Mouse (Mus musculus): ENCODE data around the gene Ifrd2. TPM values are rescaled to one million over a fixed set of nuclear protein-coding genes. Genes with fewer than 3 reads are reported as not detected.

Ifrd2 gene
- 10 to 100 TPM; 33.5 to 42.7 TPM for total RNA-seq (2021)
- long read RNA-seq, experiment 1, transcript Ifrd2-201 (12 exons, 2,056 nt), result major isoform, 48 of 58 reads
- long read RNA-seq, experiment 1, partial matches to known transcripts, result 7 of 58 reads
- long read RNA-seq, experiment 1, other reads (novel, unspliced or antisense), result 2 of 58 reads
- long read RNA-seq, experiment 2, transcript Ifrd2-201 (12 exons, 2,056 nt), result major isoform, 60 of 69 reads
- long read RNA-seq, experiment 2, partial matches to known transcripts, result 4 of 69 reads
- long read RNA-seq, experiment 2, other reads (novel, unspliced or antisense), result 4 of 69 reads

DNA sequence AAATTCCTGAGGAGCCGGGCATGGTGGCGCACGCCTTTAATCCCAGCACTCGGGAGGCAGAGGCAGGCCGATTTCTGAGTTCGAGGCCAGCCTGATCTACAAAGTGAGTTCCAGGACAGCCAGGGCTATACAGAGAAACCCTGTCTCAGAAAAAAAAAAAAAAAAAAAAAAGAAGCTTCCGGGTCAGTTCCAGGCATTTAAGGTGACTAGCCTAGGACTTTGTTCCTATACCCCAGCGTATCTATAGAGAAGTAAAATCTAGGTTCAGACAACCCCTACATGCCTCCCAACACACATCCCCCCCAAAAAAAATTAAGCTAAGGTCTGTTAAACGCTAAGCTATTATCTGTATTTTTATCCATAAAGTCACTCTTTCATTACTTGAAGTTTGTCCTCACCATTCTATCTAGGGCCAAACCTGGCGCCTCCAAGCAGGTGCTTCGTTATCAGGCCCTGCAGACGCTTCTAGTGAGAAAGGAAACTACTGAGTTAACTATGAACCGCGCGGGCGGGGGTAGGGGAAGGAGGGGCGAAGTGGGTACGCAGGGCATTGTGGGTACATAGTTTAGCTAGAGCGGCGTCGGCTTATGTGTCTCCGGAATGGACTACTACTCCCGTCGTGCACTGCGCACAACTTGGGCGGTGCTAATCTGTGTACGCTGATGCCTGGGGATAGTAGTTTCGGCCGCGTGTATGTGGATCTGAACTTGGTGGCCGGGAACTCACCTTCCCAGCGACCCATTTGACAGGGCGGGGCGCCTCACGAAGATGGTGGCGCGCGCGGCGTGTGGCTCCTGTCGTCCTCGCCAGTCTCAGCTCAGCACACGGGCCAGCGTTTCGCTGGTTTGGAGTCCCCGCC is at the start of gene Ifrd2:
Gene Ifrd2 (plus strand): TSS at position 669 of the 859 bp plus-strand sequence.
- intact Hi-C loops (cut with DNase I; ENCODE audit: low total_unique reads), result no loop called here
- peak; percentile 97 for DNase-seq

DNA sequence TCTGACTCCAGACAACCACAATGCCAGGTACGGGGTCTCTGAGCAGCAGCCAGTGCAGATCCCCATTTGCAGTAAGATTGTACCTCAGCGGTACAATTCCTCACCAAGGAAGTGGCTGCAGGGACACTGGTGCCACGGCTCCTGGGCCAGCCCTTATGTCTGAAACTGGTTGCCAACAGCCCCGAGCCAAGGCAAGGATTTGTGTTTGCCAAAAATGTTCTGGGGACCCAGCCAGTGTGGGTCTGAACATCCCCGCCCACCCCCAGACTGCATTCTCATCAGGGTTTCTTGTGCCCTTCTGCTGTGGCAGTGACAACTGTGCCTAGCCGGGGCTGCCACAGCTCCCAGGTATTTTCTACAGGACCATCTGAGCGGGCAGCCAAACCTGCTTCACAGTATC is 49.2 kb upstream of the Ifrd2 start:
- intact Hi-C loops (cut with DNase I; ENCODE audit: low total_unique reads), result no loop called here
- no peak for DNase-seq

DNA sequence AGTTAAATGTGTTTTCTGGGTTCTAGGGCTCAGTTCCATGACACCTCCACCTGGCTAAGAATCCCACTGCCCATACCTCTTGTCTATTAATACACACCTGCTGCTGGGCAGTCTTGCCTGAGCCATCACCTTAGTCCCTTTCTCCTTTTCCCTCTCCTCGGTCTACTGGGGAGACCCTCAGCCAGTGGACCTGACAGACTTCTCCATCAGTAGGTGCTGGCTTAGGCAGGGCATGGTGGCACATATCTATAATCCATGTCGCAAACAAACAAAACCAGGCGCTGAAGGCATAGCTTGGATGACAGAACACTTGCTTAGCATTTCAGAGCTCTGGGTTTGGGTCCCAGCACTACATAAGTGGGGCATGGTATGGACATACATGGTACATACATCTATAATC is 48.7 kb upstream of the Ifrd2 start:
- intact Hi-C loops (cut with DNase I; ENCODE audit: low total_unique reads), result no loop called here
- no peak for DNase-seq

DNA sequence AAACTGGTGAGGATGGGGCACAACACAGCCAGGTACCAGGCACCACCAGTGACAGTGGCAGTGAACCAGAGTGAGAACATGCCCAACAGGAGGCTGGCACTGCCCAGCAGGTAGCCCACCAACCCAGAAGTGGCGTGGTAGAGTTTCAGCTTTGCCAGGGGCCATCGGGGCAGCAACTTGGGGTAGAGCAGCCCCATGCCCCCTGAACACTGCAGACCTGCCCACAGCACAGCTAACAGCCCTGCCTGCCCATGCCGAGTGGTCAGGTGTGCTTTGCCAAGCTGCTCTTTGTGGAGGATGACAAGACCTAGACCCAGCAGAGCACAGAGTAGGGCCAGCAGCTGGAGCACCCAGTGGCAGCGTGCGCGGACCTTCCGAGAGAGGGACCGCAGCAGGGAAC is 47.5 kb upstream of the Ifrd2 start:
- intact Hi-C loops (cut with DNase I; ENCODE audit: low total_unique reads), result no loop called here
- no peak for DNase-seq

GRCm38 (mm10) chr9:107540420-107540819 is 47.0 kb upstream of the Ifrd2 start:
- intact Hi-C loops (cut with DNase I; ENCODE audit: low total_unique reads), result no loop called here
- DNase-seq, result no peak

DNA sequence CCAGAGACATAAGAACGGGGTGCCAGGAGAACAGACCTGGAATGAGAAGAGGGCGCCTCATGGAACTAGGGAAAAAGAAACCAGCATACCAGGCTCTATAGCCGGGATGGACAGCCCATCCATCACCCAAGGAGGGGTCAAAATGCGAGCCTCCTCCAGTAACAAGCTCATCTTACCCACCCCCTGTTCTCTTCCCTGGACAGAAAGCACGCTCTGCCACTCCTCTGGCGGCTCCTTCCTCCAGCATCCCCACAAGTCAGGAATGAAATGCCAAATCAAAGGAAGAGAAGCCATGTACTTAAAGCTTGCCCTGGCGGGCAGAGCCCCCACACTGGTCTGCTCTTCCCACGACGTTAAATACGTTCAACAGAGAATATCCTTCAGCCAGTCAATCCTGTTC is 46.4 kb upstream of the Ifrd2 start:
- intact Hi-C loops (cut with DNase I; ENCODE audit: low total_unique reads), result no loop called here
- no peak for DNase-seq

DNA sequence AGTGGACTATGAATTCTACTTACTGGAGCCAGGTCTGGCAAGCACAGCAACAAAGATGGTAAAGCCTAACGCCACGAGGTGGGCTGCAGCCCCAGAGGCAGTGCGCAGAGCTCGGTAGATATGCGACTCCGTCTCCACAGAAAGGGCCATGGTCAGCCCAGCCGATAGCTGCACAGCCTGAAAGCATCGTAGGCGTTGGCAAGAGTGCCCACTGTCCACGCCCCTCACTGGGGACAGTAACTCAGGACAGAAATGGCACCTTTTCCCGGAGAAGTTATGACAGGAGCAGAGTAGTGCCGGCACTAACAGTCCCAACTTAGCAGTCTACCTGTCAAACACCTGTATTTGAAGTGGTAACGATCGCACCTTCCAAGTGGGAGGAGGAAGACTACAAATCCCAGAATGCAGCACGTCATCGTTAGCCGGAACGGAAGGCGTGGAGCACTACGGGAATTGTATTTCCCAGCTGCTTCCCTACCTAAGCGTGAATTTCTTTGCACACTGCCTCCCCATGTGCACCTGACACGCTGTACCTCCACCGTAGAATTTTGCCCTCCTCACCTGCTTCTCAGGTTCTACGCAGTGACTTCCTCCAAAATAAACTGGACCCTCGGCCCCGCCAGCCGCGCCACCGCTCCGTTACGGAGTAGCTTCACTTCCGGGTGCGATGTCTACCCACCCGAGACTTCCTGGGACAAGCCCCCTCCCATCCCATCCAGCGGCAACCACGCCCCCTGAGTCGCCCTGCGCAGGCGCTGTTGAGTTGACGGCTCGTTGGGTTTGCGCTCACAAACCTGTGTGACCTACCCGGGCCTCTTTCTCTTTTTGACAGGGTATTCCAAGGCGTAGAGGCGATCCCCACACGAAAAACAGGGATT is 45.7 kb upstream of the Ifrd2 start, which contains the start of the genes Cyb561d2 and Nprl2:
Gene Cyb561d2 (minus strand): TSS at position 720 of the 878 bp plus-strand sequence.
Gene Nprl2 (plus strand): TSS at position 753 of the 878 bp plus-strand sequence.
- DNase-seq, result peak; percentile 93
- intact Hi-C loops (cut with DNase I; ENCODE audit: low total_unique reads), result no loop called here

DNA sequence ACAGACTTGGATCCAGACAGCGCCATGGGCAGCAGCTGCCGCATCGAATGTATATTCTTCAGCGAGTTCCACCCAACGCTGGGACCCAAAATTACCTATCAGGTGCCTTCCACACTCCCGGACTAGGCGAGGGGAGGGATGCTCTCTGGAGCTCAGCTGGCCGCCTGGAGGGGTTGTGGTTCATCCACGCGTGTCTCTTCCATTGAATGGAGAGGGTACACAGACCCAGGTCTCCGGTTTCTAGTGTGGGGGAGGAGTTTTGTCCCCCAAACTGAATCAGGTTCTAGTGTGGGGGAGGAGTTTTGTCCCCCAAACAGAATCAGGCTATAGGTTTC is 45.1 kb upstream of the Ifrd2 start:
- intact Hi-C loops (cut with DNase I; ENCODE audit: low total_unique reads), result no loop called here
- DNase-seq, result no peak

- intact Hi-C loops (cut with DNase I; ENCODE audit: low total_unique reads), result no loop called here
- no peak for DNase-seq
These were observed 44.7 kb upstream of the Ifrd2 start for GRCm38 (mm10) chr9:107542721-107543120.

GRCm38 (mm10) chr9:107543299-107543698 is 44.1 kb upstream of the Ifrd2 start:
- intact Hi-C loops (cut with DNase I; ENCODE audit: low total_unique reads), result no loop called here

DNA sequence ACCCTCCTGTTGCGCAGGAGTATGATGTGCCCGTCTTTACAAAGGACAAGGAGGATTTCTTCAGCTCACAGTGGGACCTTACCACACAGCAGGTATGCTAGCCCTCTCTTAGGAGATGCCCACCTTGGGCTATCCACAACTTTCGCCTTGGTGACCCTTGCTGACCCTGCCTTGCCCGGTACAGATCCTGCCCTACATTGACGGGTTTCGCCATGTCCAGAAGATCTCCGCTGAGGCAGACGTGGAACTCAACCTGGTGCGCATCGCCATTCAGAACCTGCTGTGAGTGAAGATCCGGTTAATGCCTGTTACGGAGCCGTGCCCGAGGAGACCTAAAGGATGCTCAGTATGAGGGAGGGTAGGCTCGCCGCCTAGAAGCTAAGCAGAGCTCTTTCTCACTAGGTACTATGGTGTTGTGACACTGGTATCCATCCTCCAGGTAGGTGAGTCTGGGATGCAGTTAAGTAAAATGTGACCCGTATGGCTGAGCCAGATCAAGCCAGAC is 43.2 kb upstream of the Ifrd2 start:
- DNase-seq, result no peak
- intact Hi-C loops (cut with DNase I; ENCODE audit: low total_unique reads), result no loop called here

More at GRCm38 (mm10) chr9:107543299-107543698, 44.1 kb upstream of the Ifrd2 start:
- no peak for DNase-seq

- intact Hi-C loops (cut with DNase I; ENCODE audit: low total_unique reads), result no loop called here
- DNase-seq, result no peak
These were observed 42.7 kb upstream of the Ifrd2 start for GRCm38 (mm10) chr9:107544729-107545128.

- DNase-seq, result no peak
- intact Hi-C loops (cut with DNase I; ENCODE audit: low total_unique reads), result no loop called here
These were observed 42.2 kb upstream of the Ifrd2 start for GRCm38 (mm10) chr9:107545199-107545598.

- peak; percentile 71 for DNase-seq
- intact Hi-C loops (cut with DNase I; ENCODE audit: low total_unique reads), result no loop called here
These were observed 41.8 kb upstream of the Ifrd2 start for GRCm38 (mm10) chr9:107545602-107546001.

DNA sequence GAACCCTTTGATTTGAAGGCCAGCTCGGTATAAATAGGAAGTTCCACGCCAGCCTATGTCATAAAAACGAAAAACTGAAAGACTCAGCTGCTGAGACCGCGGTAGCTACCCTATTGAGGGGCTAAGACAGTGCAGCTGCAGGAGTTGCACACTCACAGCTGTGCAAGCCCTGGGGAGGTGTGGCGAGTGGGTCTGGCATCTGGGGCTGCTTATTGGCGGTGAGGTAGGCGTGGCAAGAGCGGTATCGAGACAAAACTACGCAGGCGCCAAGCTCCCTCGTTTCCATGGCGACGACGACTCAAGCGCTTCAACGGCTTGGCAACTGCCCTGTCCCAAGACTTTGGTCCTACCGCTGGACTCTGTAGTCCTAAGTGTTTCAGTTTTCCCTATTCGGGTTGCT is 40.4 kb upstream of the Ifrd2 start, which contains the start of gene Zmynd10:
Gene Zmynd10 (plus strand): TSS at position 273 of the 400 bp plus-strand sequence.
- DNase-seq, result peak; percentile 89
- intact Hi-C loops (cut with DNase I; ENCODE audit: low total_unique reads), result no loop called here

DNA sequence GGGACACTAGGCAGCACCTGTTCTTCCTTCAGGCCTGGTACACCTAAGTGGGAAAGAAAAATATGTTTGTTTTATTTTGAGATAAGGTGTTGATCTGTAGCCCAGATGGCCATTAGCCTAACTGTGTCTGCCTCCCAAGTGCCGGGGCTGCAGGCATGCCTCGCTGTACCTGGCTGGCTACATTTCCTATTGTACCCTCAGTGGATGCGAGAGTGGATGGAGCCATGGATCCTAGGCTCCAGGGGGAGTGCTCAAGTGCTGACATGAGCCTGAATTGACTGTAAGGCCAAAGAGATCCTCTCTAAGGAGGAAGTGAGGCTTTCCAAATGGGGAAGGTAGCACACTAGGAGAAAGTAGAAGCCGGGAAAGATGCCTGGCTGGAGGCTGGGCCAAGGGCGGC is 39.5 kb upstream of the Ifrd2 start:
- intact Hi-C loops (cut with DNase I; ENCODE audit: low total_unique reads), result no loop called here
- DNase-seq, result no peak

DNA sequence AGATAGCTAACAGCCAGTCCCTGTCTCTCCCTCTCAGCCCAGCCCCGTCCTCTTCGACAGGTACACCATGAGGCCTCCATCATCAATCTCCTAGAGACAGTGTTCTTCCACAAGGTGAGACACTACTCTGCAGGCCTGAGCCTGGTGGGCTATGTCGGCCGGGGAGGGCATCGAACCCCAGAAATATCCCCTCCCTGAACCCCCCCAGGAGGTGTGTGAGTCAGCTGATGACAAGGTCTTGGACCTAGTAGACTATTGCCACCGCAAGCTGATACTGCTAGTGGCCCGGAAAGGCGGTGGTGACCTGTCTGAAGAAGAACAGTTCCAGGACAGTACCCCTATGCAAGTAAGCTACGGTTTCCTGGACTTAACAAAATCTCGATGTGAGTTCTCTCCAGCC is 38.6 kb upstream of the Ifrd2 start:
- intact Hi-C loops (cut with DNase I; ENCODE audit: low total_unique reads), result no loop called here
- DNase-seq, result no peak

- intact Hi-C loops (cut with DNase I; ENCODE audit: low total_unique reads), result no loop called here
- DNase-seq, result no peak
These were observed 38.0 kb upstream of the Ifrd2 start for GRCm38 (mm10) chr9:107549297-107550074.
